Mouse (Mus musculus) cortical plate, adult 2 months (tissue): Measurements from ENCODE around the gene Mllt10.

Experiments
- CTCF ChIP-seq: fragments of 200-500 bp; IDR thresholded peaks from 2 replicates; pipeline ENCODE4 v1.5.1; 2011; ENCODE audit warnings: mild to moderate bottlenecking, control low read depth, low read length; ENCODE audit not compliant: insufficient read depth; ENCODE audit errors: extremely low read depth
- POLR2A ChIP-seq: fragments of 200-500 bp; IDR thresholded peaks from 2 replicates; pipeline ENCODE4 v1.6.1; 2011; ENCODE audit warnings: mild to moderate bottlenecking, low read length, control low read depth; ENCODE audit not compliant: insufficient read depth; ENCODE audit errors: extremely low read depth

DNA sequence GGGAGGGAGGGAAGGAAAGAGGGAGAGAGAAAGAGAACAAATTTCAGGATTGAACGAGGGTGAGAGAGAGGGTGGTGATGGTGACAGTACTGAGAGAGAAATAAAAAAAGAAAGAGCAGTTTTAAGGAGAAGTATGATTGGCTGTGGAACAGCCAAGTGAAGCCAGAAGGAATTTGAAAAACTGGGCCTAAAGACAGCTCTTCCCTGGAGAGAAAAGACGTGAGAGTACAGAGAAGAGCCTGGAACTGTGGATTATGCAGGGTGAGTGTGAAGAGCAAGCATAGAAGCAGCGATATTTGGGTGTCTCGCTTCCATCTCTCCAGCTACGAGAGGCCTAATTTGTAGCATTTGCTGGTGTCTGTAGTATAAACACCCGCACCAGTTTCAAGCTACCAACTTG is 43.8 kb upstream of the Mllt10 start:
- TF ChIP-seq CTCF, result no peak
- no peak for TF ChIP-seq POLR2A
